Mouse (Mus musculus) liver, embryonic 14.5 days (tissue): ENCODE measurements around the gene Brwd1.

ENCODE experiments used
- CTCF ChIP-seq: IDR thresholded peaks from 2 replicates; pipeline ENCODE4 v1.5.1; 2016; ENCODE audit warnings: antibody characterized with exemption, low read depth, control low read depth
- EP300 ChIP-seq: IDR thresholded peaks from 2 replicates; pipeline ENCODE4 v1.6.1; 2016; ENCODE audit warnings: antibody characterized with exemption, low read depth

GRCm38 (mm10) chr16:95990462-95991121 lies 91.7 kb downstream of the Brwd1 start, which contains the start of gene Psmg1:
- TF ChIP-seq CTCF (no peak; the same call in 1 of the 2 replicates), EP300 (no peak)
